Mouse (Mus musculus) lung, postnatal 0 days (tissue): ENCODE results near the gene Cct8. TPM values are rescaled to one million over a fixed set of nuclear protein-coding genes. Genes with fewer than 3 reads are reported as not detected.
A peak's percentile ranks its signal among the peaks of the same experiment; 100 is the strongest.

Source experiments
- ATAC-seq: fragments of 200-750 bp; cut with Nextera tagmentation; 2 replicates; pipeline ENCODE4 v1.8.0; 2017; ENCODE audit warnings: moderate library complexity
- DNase-seq: peaks from one replicate; pipeline ENCODE4 v3.0.0-alpha.2; 2016; ENCODE audit warnings: low spot score
- H3K27ac ChIP-seq: fragments of 300-500 bp; sonication (generic); 2 replicates; pipeline ENCODE4 v1.5.1; 2014; ENCODE audit warnings: antibody characterized with exemption, mild to moderate bottlenecking, low read length, mixed read lengths
- H3K27me3 ChIP-seq: fragments of 300-500 bp; sonication (generic); replicated peaks from 2 replicates; pipeline ENCODE4 v1.6.1; 2014; ENCODE audit warnings: low read length, mixed read lengths; ENCODE audit not compliant: insufficient read depth
- H3K36me3 ChIP-seq: fragments of 300-500 bp; sonication (generic); 2 replicates; pipeline ENCODE4 v1.6.1; 2014; ENCODE audit warnings: low read length, mixed read lengths; ENCODE audit not compliant: insufficient read depth
- H3K4me1 ChIP-seq: fragments of 300-500 bp; sonication (generic); 2 replicates; pipeline ENCODE4 v1.6.1; 2014; ENCODE audit warnings: antibody characterized with exemption, low read depth, low read length, mixed read lengths; ENCODE audit not compliant: insufficient read depth
- H3K4me2 ChIP-seq: fragments of 300-500 bp; sonication (generic); replicated peaks from 2 replicates; pipeline ENCODE4 v1.6.1; 2014; ENCODE audit warnings: low read depth, mild to moderate bottlenecking, low read length, moderate library complexity, mixed read lengths
- H3K4me3 ChIP-seq: fragments of 300-500 bp; sonication (generic); 2 replicates; pipeline ENCODE4 v1.5.1; 2014; ENCODE audit warnings: low read depth, low read length
- H3K9ac ChIP-seq: fragments of 300-500 bp; sonication (generic); replicated peaks from 2 replicates; pipeline ENCODE4 v1.6.1; 2014; ENCODE audit warnings: low read depth, mild to moderate bottlenecking
- H3K9me3 ChIP-seq: fragments of 300-500 bp; sonication (generic); 2 replicates; pipeline ENCODE4 v1.6.1; 2016; ENCODE audit warnings: low read length, mixed read lengths
- CTCF ChIP-seq: IDR thresholded peaks from 2 replicates; pipeline ENCODE4 v1.5.1; 2016; ENCODE audit warnings: antibody characterized with exemption, mild to moderate bottlenecking
- EP300 ChIP-seq: IDR thresholded peaks from 2 replicates; pipeline ENCODE4 v1.6.1; 2016; ENCODE audit warnings: antibody characterized with exemption, mild to moderate bottlenecking, control low read depth
- WGBS: fragments of 180-500 bp; shearing (Covaris S2); extraction: QIAGEN DNeasy Blood & Tissue Kit; methylation state at CpG from one replicate; pipeline ENCODE4 v1.1.7; 2014; 5-methylcytosine and 5-hydroxymethylcytosine counted together
- polyA plus RNA-seq: library from polyadenylated mRNA; unstranded; fragments of >200 nt; fragmentation: Nextera tagmentation; extraction: Ambion mirVana; gene quantifications from 2 replicates; pipeline ENCODE4 v1.2.1, GENCODE M21; 2015

Cct8 gene
- polyA plus RNA-seq, 1 experiment from 2014 or later = 141 TPM

DNA sequence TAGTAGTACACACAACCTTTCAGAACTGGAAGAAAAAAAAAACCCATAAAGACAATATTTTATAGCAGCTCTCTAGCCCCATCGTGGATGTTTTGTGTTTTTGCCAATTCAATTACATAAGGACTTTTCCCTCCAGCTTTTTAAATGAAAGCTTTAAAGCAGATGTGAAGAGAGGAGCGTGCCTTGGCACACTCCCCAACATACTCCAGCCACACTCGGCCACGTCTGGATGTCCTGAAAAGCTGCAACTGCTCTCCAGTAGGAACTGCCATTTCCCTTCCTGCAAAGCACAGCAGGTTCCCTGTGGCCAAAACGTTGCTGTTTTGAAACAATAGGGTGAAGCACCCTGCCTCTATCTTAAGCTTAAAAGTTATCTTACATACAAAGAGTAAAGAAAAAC, 53.4 kb downstream of the Cct8 start:
- no peak overlapping the region for H3K4me2 ChIP-seq
- TF ChIP-seq EP300 (no peak), CTCF (no peak)
- H3K36me3 ChIP-seq = no peaks in the 10 kb centered on the region
- peak overlapping the region; percentile 47; the same call in 1 of the 2 replicates for H3K27ac ChIP-seq
- H3K4me1 ChIP-seq = peaks cover 16% of the 10 kb centered on the region; the same call in 1 of the 2 replicates
- ATAC-seq (no peak), DNase-seq (peak; percentile 62)
- H3K27me3 ChIP-seq = no peaks in the 10 kb centered on the region
- 23% methylated on average over 5 of the region's 5 CpGs for WGBS
- H3K9me3 ChIP-seq = no peaks in the 10 kb centered on the region
- no peak overlapping the region for H3K4me3 ChIP-seq
- no peak overlapping the region for H3K9ac ChIP-seq

DNA sequence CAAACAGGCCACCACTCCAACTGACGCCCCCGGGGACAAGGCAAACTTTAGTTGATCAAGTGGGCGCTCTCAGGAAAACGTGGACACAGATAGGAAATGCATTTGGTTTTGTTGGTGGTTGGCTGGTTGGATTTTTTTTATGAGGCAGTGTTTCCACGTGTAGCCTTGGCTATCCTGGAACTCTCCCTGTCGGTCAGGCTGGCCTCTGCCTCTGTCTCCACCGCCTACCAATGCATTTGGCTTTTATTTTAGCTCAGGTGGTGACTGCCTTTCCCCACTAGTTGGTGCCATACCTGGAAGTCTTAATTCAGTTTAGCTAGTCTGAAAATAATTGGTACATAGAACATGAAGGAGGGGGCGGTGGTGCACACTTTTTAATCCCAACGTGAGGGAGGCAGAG, 54.6 kb downstream of the Cct8 start:
- ATAC-seq (no peak), DNase-seq (peak; percentile 57)
- WGBS = 14% methylated on average over 9 of the region's 9 CpGs
- Histone ChIP-seq H3K4me3 (peak overlapping the region; percentile 89), H3K9me3 (no peaks in the 10 kb centered on the region), H3K4me2 (peak overlapping the region; percentile 82), H3K9ac (no peak overlapping the region; the same call in 1 of the 2 replicates), H3K36me3 (no peaks in the 10 kb centered on the region), H3K27ac (peak overlapping the region; percentile 84), H3K4me1 (peaks cover 16% of the 10 kb centered on the region; the same call in 1 of the 2 replicates), H3K27me3 (no peaks in the 10 kb centered on the region)
- peak; percentile 64 for TF ChIP-seq CTCF
- TF ChIP-seq EP300 = no peak

DNA sequence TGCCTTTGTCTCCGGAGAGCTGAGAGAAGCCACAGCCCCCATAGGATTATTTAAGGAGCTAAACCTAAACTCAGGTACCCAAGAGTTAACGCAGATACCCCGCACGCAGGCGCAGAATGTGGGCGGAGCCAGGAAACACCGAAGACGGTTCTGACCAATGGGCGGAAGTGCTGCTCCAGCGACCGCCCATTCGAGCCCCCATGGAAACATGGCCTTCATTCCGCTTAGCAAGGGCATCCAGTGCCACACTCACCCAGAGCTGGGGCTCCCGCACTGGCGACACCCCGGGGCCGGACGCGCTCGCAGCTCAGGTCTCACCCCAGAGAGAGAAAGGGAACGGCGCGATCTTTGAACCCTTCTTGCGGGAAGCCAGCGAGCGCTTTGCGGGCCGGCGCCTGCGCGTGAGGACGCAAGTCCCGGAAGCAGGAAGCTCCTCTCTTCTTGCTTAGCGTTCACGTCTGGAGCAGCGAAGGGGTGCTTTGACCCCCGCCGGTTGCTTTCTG, 55.4 kb downstream of the Cct8 start, which contains the start of gene Rwdd2b:
Gene Rwdd2b, minus strand, starts transcription at position 390 of the 503 bp plus-strand sequence.
- Histone ChIP-seq H3K27me3 (no peaks in the 10 kb centered on the region), H3K36me3 (no peaks in the 10 kb centered on the region)
- ATAC-seq = peak; percentile 97

GRCm38 (mm10) chr16:87438697-87439096, 57.0 kb downstream of the Cct8 start:
- H3K9me3 ChIP-seq = no peaks in the 10 kb centered on the region
- no peak overlapping the region for H3K4me3 ChIP-seq
- peaks cover 16% of the 10 kb centered on the region; the same call in 1 of the 2 replicates for H3K4me1 ChIP-seq
- 89% methylated on average over 8 of the region's 8 CpGs for WGBS
- DNase-seq (no peak), ATAC-seq (no peak)
- no peaks in the 10 kb centered on the region for H3K36me3 ChIP-seq
- no peak overlapping the region for H3K27ac ChIP-seq
- TF ChIP-seq CTCF = no peak
- TF ChIP-seq EP300 = no peak
- no peak overlapping the region for H3K9ac ChIP-seq
- no peak overlapping the region for H3K4me2 ChIP-seq
- no peaks in the 10 kb centered on the region for H3K27me3 ChIP-seq

More for the DNA sequence above, 55.4 kb downstream of the Cct8 start, which contains the start of gene Rwdd2b:
- peak within 1 kb of the TSS; percentile 84 for H3K27ac ChIP-seq
- H3K9ac ChIP-seq = peak within 1 kb of the TSS; percentile 79
- H3K4me1 ChIP-seq = peaks cover 16% of the 10 kb centered on the region; the same call in 1 of the 2 replicates
- peak; percentile 97 for DNase-seq
- WGBS = under 1% methylated on average over 35 of the region's 38 CpGs
- peak within 1 kb of the TSS; percentile 89 for H3K4me3 ChIP-seq
- H3K9me3 ChIP-seq = no peaks in the 10 kb centered on the region
- TF ChIP-seq EP300 (no peak), CTCF (no peak)
- H3K4me2 ChIP-seq = peak within 1 kb of the TSS; percentile 82

DNA sequence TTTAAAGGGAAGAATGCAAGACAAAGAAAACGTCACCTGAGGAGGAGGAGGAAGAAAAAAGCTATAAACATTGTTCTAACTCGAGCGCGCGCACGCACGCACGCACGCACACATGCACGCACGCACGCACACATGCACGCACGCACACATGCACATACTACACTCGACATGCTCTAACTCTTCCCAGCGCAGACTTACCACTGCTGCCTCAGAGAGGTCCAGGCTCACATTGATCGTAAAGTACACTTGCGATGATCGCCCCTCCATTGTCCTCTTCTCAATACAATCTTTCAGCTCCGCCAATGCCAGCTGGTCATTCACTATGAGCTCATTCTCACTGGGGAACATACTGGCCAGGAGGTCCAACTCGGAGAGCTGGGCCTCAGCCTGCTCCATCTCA, 58.6 kb downstream of the Cct8 start:
- H3K27ac ChIP-seq = no peak overlapping the region
- H3K9me3 ChIP-seq = no peaks in the 10 kb centered on the region
- no peak for TF ChIP-seq EP300
- TF ChIP-seq CTCF = no peak
- no peak overlapping the region for H3K4me3 ChIP-seq
- H3K27me3 ChIP-seq = no peaks in the 10 kb centered on the region
- DNase-seq (no peak), ATAC-seq (no peak)
- no peak overlapping the region for H3K9ac ChIP-seq
- 94% methylated on average over 21 of the region's 21 CpGs for WGBS
- H3K4me2 ChIP-seq = no peak overlapping the region
- H3K36me3 ChIP-seq = no peaks in the 10 kb centered on the region
- peaks cover 14% of the 10 kb centered on the region; the same call in 1 of the 2 replicates for H3K4me1 ChIP-seq

GRCm38 (mm10) chr16:87435411-87436205, 60.1 kb downstream of the Cct8 start:
- no peak for TF ChIP-seq EP300
- TF ChIP-seq CTCF = no peak
- H3K36me3 ChIP-seq = no peaks in the 10 kb centered on the region
- H3K9ac ChIP-seq = no peak overlapping the region
- H3K9me3 ChIP-seq = no peaks in the 10 kb centered on the region
- no peaks in the 10 kb centered on the region for H3K27me3 ChIP-seq
- no peak overlapping the region for H3K27ac ChIP-seq
- ATAC-seq (no peak), DNase-seq (no peak)
- WGBS = 74% methylated on average over 13 of the region's 13 CpGs
- peaks cover 4% of the 10 kb centered on the region; the same call in 1 of the 2 replicates for H3K4me1 ChIP-seq
- H3K4me2 ChIP-seq = no peak overlapping the region
- no peak overlapping the region for H3K4me3 ChIP-seq
